8 mouse cellular contexts compared by ENCODE assay signal in genomic region chr9:45055082-45055713, GRCm38 (mm10). TPM values are rescaled to one million over a fixed set of nuclear protein-coding genes. Genes with fewer than 3 reads are reported as not detected.
DNase-seq lines count a peak whose midpoint lies in the region; ATAC-seq lines count a peak whose summit lies in the region.

TSS of gene Mpzl3 (plus strand) at chr9:45055186.

- H3K27me3 ChIP-seq in intestine, embryonic 15.5 days (replicated peaks), result no peaks in the 10 kb centered on the region

- no peaks in the 10 kb centered on the region for H3K9me3 ChIP-seq in intestine, embryonic 15.5 days

- peaks cover 3% of the 10 kb centered on the region; the same call in 1 of the 2 replicates for H3K4me1 ChIP-seq in intestine, embryonic 15.5 days (replicated peaks)

- peak within 1 kb of the TSS; percentile 36 for H3K9ac ChIP-seq in intestine, embryonic 15.5 days

- peak within 1 kb of the TSS; percentile 60 for H3K4me3 ChIP-seq in intestine, embryonic 15.5 days (replicated peaks)

- H3K4me2 ChIP-seq in intestine, embryonic 15.5 days (replicated peaks), result peak within 1 kb of the TSS; percentile 64

- intact Hi-C loops in gastrocnemius, postnatal 36 days (cut with DNase I), result no loop called here
- intact Hi-C loops in left cerebral cortex, postnatal 25 days (cut with DNase I), result loop anchor here (2.0 kb wide), 2 partner anchors 66 to 90 kb away; partner anchors contain the start of gene Ube4a

- under 1% methylated on average over 33 of the region's 33 CpGs for WGBS in intestine, embryonic 15.5 days

- H3K27ac ChIP-seq in intestine, embryonic 15.5 days, result peak within 1 kb of the TSS; percentile 96

- H3K36me3 ChIP-seq in intestine, embryonic 15.5 days, result no peaks in the 10 kb centered on the region

- ATAC-seq in intestine, embryonic 15.5 days, result peak; percentile 95

- peak; percentile 48 for DNase-seq in adipocyte (ENCODE audit: low spot score)
- DNase-seq in embryo, embryonic 10 days (ENCODE audit: low spot score), result peak; percentile 92
- peak; percentile 62 to 67 for DNase-seq in gastrocnemius, postnatal 36 days
- DNase-seq in left cerebral cortex, postnatal 25 days (ENCODE audit: low spot score in 2 of 2), result peak; percentile 87 to 91
- peak; percentile 93 for DNase-seq in mesoderm, embryonic 11.5 days (ENCODE audit: low read depth, low spot score)
- DNase-seq in right cerebral cortex, postnatal 36 days (ENCODE audit: low spot score in 2 of 2), result peak; percentile 78 to 79
- DNase-seq in urinary bladder, postnatal 4 days (ENCODE audit: low spot score in 2 of 2), result peak; percentile 81 to 82

RNA-seq across cellular contexts. Expression of gene Mpzl3, which starts in this region (rescaled TPM):
- total RNA-seq in gastrocnemius, postnatal 36 days (2021), result 1 to 10 TPM in 1 of 2 experiments, under 1 TPM in 1; 0.97 to 1.4 TPM
- polyA plus RNA-seq in intestine, embryonic 15.5 days (2015; fragmentation: Nextera tagmentation; extraction: Ambion mirVana), result 5.4 and 6.3 TPM in 2 replicates
- total RNA-seq in left cerebral cortex, postnatal 25 days (2021), result 1 to 10 TPM; 4.0 to 6.4 TPM

Comparison
In these comparisons a context has a peak if more than half of its experiments do, and no peak if none do; other contexts are left out.
1. Peak in every context shown above with its lines: DNase-seq, ATAC-seq, H3K4me3 ChIP-seq and H3K27ac ChIP-seq.